Mouse (Mus musculus): Measurements from ENCODE around the gene Gusb.
"Not testable (repeated sequence)": the region's sequence is repeated elsewhere in the genome, so short reads cannot be mapped to it uniquely, and the experiment has no call there.

The Gusb gene

DNA sequence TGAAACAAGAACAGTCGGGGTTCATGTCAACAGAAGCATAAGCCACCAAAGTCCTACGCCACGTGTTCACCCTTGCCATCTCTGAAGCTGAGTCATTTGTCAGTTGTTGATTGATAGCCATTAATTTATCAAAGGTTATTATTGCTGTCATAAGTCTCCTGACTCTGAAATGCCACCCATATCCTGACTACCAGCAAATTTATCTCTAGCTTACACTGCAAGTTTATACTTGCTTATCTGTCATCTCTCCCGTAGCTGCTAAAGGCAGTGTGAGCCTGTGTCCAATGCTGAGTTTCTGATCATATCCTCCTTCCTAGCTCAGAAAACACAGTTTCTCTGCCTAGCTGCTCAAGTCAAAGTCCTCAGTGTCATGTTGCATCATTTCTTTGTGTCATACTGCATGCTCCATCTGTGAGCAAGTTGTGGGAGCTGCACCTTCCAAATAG lies 28.0 kb downstream of the Gusb start:
- in situ Hi-C loops (cut with MboI, MseI), result no loop called here

GRCm38 (mm10) chr5:129974354-129974753 lies 28.5 kb downstream of the Gusb start:
- in situ Hi-C loops (cut with MboI, MseI), result no loop called here

GRCm38 (mm10) chr5:129971491-129971890 lies 31.4 kb downstream of the Gusb start:
- in situ Hi-C loops (cut with MboI, MseI), result no loop called here

DNA sequence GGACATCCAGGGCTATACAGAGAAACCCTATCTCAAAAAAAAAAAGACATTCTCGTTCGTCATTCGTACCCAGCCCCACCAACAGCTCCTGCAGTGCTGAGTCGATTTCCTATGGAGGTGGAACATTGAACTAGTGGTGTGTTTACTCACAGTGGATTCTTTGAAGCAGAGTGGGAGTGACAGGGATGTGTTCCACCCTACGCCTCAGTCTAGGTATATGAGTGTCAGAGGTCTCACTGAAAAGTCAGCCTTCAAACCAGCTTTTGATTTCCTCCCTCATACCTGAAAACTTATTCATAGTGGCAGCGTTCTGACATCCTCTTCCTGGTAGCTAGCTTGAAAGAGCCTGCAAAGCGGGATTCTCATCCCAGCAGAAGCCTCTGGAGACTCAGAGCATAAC lies 34.4 kb downstream of the Gusb start:
- in situ Hi-C loops (cut with MboI, MseI), result no loop called here

- in situ Hi-C loops (cut with MboI, MseI), result no loop called here
Measured at GRCm38 (mm10) chr5:129966448-129966847, 36.4 kb downstream of the Gusb start.

- in situ Hi-C loops (cut with MboI, MseI), result no loop called here
Measured at GRCm38 (mm10) chr5:129963224-129963623, 39.6 kb downstream of the Gusb start.

- in situ Hi-C loops (cut with MboI, MseI), result no loop called here
Measured at GRCm38 (mm10) chr5:129955792-129956191, 47.1 kb downstream of the Gusb start.

- in situ Hi-C loops (cut with MboI, MseI), result no loop called here
Measured at GRCm38 (mm10) chr5:129954473-129955254, 48.2 kb downstream of the Gusb start.

GRCm38 (mm10) chr5:129952143-129952542 lies 50.7 kb downstream of the Gusb start:
- in situ Hi-C loops (cut with MboI, MseI), result no loop called here

DNA sequence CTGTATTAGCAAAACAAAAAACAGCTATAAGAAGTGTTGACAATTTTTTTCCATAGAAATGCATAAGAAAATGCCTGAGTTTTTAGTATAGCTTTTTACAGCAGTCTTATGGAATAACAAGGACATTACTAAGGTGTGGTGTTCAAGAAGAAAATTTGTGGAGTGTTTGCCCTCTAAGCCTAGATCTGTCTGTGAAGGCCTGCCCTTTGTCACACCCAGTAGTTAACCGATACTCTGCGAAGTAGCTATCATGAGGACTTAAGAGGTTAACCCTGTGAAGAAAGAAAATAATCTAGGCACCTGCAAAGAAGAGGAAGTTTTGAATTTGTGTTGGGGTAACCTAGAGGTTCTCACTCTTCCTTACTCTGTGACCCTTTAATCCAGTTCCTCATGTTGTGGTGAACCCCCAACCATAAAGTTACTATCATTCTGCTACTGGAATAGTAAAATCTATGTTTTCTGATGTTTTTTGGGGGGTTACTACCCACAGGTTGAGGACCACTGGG lies 55.3 kb downstream of the Gusb start:
- in situ Hi-C loops (cut with MboI, MseI), result no loop called here

GRCm38 (mm10) chr5:129943402-129943801 lies 59.4 kb downstream of the Gusb start:
- in situ Hi-C loops (cut with MboI, MseI), result no loop called here

- in situ Hi-C loops (cut with MboI, MseI), result not testable (repeated sequence)
Measured at GRCm38 (mm10) chr5:129942073-129942939, 60.5 kb downstream of the Gusb start.

DNA sequence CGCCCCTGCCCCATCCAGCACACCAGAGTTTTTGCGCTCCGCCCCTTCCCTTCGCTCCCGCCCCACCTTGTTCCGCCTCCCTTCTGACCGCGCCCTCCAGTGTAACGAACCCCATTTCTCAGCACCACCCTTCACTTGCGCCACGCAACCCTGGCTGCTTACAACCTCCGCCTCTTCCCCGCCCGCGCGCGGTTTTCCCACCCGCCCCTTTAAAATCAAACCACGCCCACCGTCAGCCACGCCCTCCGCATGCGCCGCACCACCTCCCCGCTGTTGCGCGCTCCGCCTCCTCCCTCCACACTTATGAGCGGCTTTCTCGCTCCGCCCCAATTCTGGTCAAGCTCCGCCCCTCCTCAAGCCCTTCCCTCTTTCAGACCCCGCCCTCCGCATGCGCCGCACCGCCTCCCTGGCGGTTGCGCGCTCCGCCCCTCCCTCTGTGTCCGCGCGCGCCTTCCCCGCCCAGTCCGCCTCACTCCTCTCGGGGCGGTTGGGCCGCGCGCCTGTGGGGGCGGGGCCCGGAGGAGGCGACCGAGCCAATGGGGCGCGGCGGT lies 61.3 kb downstream of the Gusb start, which contains the start of gene Vkorc1l1:
TSS of gene Vkorc1l1 (plus strand) at position 476 of the 551 bp plus-strand sequence.
- in situ Hi-C loops (cut with MboI, MseI), result no loop called here

DNA sequence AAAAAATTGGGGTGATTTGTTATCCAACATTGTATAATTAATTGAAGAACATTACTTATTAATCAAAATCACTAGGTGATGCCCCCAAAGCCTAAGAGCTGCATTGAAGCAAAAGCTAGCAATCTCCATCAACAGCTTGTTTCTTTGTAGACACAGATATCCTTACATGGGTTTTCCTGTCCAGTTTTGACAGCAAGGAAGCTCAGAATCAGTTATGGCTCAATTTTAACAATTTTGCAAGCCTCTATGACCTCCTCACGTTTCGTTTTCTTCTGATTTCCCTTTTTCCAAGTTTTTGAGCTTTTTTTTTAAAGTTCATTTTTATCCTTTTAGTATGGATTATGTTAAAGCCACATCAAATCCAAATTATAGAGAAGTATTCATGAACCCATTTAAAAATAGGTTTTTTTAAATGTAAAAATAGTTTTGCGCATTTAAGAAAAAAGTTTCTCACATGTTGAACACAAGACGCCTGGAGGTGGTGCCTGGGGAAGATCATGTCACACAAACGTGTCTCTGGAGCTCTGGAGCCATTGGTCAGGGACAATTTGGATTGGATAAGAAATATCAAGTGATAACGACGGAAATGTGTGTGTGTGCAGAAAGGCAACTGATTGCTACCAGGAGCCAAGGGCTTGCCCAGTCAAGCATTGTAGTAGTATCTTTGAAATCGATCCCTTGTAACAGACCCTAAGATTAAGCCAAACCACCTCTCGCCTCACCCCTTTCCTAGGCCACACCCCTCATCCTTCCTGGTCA lies 61.9 kb downstream of the Gusb start:
- in situ Hi-C loops (cut with MboI, MseI), result no loop called here

DNA sequence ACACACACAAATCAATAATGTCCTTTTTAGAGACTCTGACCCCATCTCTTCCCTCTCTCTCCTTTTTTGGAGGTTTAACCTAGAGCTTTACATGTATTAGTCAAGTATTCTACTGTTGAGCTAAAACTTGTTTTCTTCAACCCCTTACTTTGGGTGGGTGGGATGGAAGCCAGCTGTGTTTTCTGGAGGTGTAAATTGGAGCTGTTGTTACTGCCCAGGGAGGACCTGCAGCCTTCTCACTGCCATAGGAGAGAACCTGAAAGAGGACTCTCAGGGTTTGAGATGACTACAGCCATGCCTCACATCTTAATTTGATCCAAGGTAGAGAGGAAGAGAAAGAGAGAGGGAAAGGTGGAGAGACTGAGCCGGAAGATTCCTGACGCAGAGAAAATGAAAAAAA lies 62.6 kb downstream of the Gusb start:
- in situ Hi-C loops (cut with MboI, MseI), result no loop called here

Data from T-helper 1 cell (primary cell).